Mouse (Mus musculus): ENCODE data around the gene Mroh2a.

GRCm38 (mm10) chr1:88238771-88239170, 12.0 kb downstream of the Mroh2a start:
- no peak for TF ChIP-seq POLR2A (IDR thresholded peaks at IDR 0.05; ENCODE audit: borderline replicate concordance, extremely low read depth, insufficient read depth, insufficient read length, poor library complexity, severe bottlenecking)
- TF ChIP-seq CTCF (IDR thresholded peaks at IDR 0.05; ENCODE audit: borderline replicate concordance, extremely low read depth, insufficient read depth, insufficient read length) = no peak

All from brain, embryonic 14.5 days (tissue).